Mouse (Mus musculus): ENCODE measurements around the gene Mif.
A peak's percentile ranks its signal among the peaks of the same experiment; 100 is the strongest.

Mif gene

DNA sequence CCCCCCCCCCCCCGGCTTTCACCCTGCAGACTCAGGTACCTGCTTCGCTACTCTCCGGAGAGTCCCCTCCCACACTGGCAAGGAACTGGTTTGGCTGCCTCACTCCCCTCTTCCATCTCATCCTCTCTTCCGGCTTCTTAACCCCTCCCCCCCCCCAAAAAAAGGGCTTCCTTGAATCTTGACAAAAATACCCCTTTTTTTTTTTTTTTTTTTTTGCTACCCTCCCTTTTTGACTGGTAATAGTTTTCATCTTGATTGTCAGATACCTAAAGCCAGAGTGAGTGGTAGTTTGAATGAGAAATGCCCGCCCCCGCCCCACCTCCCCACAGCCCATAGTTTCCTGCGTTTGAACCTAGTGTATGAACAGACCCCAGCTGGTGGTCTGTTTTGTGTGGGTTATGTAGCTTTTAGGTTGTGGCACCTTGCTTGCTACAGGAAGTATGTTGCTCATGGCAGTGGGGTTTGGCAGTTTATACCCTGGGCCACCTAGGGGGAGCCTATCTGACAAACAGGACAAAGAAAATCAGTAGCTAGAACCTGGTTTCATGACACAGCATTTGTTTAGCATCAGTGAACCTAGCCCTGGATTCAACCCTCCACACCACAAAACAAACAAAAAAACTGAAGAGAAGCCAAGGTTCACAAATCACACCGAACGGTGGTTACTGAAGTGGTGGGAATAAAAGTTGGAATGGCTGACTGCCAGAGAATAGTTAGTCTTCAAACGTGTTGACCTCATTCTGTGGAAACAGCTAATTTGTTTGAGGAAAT lies 24.1 kb downstream of the Mif start:
- DNase-seq = peak; percentile 88

DNA sequence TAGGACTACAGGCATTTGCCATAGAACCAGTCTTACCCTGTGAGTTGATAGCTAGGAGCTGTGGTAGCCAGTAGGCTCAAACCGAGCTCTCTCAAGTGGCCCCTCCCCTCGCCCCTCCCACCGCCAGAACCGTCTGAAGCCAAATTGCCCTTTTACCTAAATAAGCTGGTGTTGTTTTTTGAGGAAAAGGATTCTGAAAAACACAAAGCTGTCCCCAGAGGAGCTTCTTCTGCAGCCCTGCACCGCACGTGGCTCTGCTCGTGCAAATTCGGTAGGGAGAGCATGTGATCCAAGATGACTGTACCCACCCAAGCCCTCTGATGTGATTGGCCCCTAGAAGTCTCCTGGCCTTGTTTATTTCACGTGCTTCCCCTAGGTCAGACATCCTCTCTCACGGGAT lies 24.7 kb downstream of the Mif start:
- DNase-seq = peak; percentile 95

DNA sequence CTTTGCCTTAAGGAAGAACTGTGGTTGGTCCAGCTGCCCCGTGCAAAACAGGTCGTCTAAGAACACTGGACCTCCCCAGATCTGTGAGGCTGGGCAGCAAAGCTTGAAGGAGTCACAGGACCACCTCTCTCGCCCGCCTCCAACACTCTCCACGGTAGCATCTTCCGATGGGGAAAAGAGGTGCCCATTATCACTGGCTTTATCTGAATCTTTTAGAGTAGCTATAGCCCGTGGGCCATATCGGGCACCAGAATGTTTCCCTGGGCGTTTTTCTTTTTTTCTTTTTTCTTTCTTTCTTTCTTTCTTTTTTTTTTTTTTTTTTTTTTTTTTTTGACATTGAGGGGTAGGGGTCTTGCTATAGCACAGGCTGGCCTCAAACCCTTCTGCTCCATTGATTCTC lies 25.3 kb downstream of the Mif start:
- no peak for DNase-seq

DNA sequence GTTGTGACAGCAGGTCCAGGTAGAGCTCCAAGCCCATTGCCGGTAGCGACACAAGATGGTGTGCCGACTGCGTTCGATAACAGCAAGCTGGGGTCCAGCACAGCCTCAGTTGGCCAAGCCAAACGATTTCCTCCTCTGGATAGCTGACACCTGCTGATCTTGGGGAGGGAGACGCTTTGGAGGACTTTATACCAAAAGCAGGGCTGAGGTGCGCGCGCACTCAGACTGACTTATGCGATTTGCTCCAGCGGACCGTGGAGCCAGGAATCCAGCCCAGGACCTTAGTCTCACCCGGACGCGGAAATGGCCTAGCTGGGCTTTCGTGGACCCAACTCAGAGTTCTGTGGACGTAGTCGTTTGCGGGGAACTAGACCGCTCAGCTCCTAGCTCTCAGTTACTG lies 25.8 kb downstream of the Mif start:
- DNase-seq = peak; percentile 93

DNA sequence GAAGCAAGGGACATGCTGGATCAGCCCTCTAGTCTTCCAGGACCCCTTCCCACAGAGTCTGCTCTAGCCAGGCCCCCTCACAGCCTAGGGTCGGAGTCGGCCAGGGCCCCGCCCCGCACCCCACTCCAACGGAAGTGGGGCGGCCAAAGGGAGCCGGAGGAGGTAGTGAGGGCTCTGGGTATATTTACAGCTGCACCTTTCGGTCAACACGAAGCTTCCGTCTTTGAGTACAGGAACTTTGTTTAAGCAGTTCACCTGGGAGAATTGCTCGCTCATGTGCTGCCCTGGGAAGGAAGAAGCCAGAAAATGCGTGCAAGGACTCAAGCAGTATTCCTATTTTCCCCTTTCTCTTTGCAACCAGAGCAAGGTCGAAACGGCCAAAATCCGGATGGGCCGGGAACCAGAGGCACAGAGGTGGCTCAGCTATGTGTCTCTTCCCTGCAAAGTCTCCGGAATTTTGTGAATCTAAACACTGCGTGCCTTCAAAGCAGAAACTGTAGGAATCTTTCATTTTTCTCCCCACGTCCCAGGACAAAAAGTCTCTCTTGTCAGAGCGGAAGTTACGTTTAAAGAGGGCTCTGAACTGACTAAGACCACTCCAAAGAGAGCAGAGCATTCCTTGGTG lies 26.5 kb downstream of the Mif start:
- peak; percentile 46 for DNase-seq

DNA sequence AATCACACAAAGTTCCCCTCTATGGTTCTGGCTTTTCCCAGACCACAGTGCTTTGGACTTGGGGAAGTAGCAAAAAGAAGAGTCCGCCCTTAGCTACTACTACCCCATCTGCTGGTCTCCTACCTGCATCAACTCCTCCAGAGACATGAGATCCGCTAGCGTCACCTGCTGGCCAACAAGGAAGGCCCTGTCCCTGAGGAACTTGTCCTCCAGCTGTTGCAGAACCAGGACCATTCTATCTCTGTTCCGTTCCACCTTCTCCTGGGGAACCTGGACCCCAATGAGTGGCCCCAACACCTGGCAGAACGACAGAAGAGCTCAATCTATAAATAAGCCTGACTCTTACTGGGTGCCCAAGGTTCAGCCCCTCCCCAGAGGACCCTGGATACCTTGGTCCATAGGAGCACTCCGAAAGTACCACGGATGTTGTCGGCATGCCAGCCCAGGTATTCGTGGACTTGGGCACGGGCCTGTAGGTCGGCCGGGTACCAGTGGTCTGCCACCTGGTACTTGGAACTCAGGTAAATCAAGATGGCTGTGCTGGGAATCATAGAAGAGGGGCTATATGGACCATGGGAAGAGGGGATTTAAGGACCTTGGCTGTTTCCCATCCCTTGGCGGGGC lies 27.7 kb downstream of the Mif start:
- DNase-seq = peak; percentile 81

DNA sequence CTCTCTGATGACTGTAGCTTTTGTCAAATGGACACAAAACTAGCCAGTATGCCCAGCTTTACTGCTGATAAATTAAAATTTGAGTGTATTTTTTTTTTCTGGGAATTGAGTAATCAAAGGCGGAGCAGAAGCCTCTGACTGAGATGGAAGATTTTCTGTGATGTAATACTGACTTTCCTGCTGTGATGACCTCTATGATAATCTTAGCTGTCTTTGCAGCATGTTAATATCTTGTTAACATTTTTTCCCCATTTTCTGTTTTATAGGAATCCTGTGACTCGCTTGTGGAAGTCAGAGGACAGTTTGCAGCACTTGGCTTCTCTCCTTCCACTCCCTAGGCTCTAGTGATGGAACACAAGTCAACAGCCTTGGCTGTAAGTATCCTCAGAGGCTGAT lies 29.8 kb downstream of the Mif start:
- no peak for DNase-seq

DNA sequence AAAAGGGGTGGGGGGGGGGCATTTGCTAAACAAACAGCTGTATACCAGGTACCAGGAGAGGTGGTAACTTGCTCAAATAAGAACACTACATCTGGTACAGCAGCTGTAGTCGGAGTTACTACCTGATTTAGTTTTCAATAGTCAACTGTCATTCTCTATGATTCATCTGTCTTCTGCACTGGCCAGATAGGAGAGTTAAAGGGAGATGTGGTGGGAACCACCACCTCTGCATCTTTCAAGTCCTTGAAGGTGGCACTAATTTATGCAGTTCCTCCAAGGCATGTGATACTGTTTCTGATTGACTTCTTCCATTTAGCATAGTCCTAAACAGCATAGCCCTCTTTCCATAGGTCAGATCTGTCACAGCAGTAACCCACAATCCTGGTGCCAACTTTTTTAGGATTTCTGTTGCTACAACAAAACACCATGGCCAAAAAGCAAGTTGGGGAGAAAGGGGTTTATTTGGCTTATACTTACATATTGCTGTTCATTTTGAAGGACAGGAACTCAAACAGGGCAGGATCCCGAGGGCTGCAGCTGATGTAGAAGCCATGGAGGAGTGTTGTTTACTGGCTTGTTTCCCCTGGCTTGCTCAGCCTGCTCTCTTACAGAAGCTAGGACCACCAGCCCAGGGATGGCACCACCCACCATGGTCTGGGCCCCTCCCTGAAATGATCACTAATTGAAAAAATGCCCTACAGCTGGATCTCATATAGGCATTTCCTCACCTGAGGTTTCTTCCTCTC lies 30.3 kb downstream of the Mif start:
- no peak for DNase-seq

DNA sequence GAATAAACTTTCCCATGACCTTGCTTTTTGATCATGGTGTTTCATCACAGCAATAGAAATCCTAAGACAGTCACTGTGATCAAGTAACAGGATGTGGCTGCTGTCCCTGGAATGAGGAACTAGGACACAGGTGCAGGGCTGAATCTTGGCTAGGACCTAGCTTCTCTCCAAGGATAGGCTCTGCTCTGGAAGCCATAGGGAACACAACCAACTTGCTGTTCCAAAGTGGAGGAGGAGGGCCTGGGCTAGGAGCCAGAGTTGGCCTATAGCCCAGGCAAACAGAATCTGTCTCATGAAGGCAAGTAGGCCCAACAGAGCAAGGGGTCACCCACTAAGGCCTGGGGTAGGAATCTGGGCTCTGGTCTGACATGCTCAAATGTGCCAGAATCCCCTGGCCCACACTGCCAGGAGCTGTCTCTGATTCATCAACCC lies 31.5 kb downstream of the Mif start:
- DNase-seq = peak; percentile 77

DNA sequence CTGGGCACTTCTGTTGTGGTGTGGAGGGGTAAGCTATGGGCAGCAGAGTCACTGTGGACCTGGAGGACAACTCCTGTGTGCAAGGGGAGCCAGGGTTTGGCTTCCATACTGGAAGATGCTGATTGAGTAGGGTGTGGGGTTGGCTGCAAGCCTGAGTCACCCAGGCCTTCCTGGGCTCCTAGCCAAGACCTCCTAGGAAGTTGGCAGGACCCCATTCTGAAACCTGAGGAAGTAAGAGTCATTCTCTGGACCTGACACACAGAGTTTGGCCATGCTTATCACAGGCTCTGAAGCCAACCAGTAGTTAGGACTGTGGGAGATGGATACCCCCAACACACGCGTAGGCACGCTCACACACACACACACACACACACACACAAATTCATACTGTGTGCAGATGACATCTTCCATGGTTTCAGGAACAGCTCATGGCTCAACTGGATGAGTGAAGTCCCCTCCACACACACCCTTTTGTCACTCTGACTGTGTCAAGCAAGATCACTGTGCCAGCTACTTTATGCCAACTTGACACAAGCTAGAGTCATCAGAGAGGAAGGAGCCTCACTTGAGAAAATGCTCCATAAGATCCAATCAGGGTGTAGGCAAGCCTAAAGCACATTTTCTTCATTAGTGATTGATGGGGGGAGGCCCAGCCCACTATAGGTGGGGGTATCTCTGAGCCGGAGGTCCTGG lies 32.2 kb downstream of the Mif start:
- DNase-seq = peak; percentile 82

DNA sequence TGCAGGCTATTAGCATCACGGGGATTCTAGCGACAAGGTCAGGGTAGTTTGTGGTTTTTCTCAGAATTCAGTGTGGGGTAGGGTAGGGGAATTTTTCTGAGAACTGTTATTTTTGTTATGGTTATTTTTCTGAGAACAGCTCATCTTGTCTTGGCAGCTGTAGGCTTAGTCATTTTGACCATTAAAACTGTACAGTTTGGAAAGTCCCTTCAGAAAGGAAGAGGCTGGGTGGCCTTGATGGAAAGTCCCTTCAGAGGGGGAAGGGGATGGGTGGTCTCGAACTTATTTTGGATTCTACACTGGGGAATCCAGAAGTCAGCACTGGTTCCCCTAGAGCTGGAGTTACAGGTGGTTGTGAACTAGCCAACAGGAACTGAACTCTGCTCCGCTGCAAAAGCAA lies 35.5 kb downstream of the Mif start:
- DNase-seq = no peak

DNA sequence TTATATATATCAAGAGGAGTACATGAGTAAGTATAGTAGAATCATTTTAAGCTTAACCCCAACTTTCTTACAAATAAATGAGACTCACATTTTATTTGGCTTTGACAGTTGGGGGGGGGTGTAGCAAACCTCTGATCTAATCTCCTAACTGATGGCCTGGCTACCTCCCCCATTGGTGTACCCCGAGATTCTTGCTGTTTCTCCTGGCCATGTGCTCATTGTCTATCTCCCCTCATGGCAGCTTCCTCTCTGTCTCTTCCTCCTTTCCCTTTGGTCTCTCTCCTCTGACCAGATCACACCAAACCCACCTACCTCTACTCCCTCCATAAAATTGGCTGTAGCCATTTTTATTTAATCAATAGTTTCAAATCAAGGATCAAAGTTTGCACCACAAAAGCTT lies 36.3 kb downstream of the Mif start:
- no peak for DNase-seq

DNA sequence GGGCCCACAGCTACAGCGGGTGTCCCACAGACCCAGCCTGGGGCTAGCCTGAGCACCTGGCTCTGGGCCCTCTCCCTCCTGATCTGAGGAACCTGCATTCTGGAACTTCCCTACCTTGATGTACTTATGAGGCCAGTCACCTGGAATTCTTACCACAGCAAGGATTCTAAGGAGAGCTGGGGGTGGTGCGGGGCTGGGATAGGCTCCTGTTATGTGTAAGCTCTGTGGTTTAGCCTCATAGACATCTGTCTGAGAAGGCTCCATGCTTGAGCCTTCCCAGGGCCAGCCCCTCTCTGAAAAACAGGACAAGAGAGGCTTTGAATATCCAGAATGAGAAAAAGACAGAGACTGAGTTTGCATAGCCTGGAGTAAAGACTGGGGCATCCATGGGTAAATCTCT lies 37.6 kb downstream of the Mif start, which contains the start of gene Gstt4:
TSS of gene Gstt4 (minus strand) at position 101 of the 400 bp plus-strand sequence.
- no peak for DNase-seq

DNA sequence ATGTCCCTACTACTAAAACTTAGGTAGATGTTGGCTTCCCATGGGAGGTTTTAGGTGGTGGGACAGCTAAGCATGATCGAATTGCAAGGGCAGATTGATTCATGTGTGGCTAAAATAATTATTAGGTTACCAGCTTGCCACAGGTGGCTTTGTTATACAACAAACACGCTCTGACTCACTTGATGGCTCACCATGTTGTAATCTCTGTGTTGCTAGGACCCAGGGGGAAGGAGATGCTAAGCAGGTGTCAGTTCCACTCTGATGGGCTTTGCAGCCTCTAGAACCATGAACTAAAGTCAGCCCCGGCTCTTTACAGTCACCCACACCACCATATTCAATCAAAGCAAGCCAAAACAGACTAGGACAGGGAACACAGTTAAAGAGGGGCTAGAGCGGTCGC lies 40.2 kb downstream of the Mif start:
- DNase-seq = no peak

DNA sequence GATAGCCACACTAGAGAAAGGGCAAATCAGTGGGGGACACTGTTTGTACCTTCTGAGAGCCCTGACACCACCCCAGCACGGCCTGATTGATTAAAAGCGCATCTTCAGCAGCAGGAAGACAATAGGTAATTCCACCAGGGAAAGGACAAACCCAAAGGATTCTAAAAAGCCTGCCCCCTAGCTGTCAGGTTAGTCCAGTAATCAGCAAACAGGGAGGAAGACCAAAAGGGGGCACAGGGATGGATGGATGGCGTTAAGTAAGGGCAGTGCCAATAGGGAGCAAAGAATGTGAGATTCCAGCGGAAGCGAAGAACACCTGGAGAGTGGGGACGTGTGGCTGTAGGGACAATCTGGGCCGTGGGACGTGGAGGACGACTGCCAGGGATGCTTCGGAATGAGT lies 41.4 kb downstream of the Mif start:
- no peak for DNase-seq
